Mouse (Mus musculus) ovary, adult 18-20 months (tissue): ENCODE measurements at regions not wholly inside any gene's neighbourhood (a gene's known extent, or its start where the extent isn't known, plus 50 kb on each side); places are given as distances from the start of the nearest gene placed in this dataset.

Experiments
- DNase-seq: peaks from one replicate; pipeline ENCODE4 v3.0.0; 2022; ENCODE audit warnings: low spot score, mixed read lengths

DNA sequence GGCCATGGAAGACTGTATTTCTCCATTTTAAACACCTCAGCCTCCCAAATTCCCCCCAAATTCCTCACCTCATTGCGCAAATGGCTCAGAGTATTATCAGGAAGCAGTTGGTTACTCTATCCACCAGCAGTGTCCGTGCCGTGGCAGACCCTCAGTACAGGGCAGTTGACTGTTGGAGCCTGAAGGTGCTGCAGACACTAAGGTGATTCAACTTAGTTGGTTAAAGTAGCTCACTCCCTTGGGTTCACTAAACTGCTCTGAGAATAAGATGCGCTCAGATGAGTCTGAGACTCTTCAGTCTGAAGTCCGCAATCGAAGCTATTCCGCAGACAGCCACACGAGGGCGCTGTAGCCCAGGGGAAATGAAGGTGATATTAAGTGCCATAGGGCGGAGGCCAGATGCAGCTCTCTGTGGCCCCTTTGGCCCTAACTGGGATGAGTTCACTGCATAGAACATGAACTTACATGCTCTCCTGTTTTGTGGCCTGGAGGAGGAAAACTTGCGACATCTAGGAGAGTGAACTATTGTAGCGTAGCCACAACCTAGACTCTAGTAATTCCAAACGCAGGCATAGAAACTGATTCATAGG is 62.9 kb downstream of the Amer3 start:
- no peak for DNase-seq

DNA sequence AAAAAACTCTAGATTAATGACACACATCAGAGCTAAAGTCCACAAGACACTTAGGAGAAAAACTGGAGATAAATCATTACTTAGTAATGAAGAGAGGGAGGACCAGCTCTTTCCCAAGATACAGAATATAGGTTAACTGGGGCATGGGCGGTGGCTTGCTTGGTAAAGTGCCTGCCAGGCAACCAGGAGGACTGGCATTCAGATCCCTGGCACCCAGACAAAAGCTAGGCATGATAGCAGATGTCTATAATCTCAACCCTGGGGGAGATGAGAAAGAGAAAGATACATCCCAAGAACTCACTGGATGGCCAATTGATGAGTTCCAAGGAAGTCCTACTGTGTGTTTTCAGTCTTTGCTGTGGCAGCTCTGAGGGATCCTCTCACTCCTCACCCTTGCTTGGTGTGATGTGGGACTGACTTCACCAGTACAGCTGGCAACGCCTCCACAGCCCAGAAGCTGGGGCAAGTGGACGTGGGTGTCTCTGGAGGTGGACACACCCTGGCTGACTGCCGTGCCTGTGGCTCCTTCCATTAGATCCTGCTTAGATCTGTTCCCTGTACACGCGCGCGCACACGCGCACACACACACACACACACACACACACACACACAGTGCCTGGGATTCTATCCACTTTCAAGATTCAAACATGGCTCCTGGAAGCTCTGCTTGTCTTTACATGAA is 74.6 kb downstream of the Amer3 start:
- DNase-seq, result no peak

DNA sequence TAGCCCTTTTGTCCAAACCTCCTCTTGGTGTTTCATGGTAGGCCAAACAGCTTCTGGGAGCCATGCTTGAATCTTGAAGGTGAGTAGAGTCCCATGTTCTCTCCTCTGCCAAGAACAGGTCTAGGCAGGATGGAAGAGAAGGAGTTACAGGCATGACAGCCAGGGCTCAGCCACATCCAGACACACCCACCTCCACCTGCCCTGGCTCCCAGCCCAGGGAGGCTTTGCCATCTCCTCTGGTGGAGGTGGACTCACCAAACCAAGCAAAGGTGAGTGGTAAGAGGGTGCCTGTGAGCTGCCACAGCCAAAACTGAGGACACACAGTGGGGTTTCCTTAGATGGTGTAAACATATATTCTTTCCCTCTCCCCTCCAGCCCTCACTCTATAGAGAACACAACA is 78.0 kb downstream of the Amer3 start:
- no peak for DNase-seq

DNA sequence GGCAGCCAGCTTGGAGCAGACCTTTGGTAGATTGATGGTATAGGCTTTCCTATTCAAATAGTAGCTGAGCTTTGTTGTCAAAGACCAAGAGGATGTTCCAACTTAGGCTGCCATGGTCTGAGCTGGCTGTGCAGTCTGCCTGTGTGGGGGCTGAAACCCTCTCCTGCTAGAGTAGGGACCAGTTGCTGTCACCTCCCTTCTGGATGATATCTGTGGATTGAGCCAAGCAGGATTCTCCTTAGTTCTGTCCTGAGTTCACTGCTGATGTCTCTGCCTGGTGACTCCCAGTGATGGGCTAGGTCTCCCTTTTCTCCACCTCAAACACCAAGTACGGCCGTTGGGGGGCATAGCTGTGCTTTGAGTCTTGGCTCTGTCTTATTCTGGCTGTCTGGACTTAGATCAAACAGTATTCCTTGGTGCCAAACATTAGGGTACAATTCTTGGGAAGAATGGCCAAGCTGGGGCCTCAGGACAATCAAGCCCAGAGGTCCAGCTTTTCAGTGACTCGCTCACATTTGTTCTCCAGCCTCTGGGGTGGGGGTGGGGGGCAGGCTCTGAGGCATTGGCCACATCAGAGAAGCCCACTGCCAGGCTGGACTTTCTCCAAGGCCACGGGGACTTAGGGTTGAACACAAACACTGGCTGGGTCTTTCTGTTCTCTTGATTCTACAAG is 84.6 kb downstream of the Amer3 start:
- no peak for DNase-seq

DNA sequence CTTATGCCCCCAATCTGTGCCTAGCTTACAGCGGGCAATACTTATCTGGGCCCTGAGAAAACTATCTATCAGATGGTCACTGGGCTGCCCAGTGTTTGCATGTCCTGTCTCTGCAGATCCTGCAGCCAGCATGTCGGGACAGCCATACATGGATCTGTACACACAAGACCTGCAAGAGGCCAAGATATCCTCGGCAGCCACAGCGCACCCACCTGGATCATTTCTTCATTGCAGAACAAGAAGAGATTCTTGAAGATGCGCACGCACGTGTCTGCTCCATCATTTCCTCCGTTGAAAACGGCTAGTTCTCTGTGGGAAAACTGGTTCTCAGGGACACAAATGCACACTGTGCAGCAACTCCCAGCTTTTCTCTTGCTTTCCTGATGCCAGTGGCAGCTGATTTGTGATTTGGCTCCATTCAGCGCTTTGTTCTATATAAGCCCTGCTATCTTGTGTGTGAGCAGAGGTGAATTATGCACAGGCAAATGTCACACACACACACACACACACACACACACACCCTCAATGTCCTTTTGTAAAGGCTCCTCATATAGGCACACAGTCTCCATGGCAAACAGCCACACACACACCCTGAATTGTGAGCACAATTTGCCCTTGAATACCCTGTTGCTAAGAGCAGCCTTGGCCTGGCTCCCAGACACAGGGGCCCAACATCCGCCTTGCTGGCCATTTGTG is 85.5 kb downstream of the Amer3 start:
- peak; percentile 27 for DNase-seq

DNA sequence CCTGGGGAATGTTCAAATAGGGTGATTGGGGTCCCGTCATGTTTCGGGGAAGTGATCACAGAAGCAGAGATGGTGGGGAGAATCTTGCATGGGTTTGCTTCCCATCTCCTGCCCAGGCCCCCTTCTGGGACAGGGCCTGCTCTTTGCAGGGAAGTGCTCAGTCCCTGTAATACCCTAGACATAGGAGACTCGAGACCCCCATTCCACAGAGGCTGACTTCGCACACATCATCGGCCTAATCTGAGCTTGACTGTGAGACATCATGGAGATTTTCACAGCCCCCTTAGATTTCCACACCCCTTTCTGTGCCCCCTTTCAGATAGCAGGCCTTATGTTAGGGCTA is 86.0 kb downstream of the Amer3 start:
- DNase-seq, result no peak

DNA sequence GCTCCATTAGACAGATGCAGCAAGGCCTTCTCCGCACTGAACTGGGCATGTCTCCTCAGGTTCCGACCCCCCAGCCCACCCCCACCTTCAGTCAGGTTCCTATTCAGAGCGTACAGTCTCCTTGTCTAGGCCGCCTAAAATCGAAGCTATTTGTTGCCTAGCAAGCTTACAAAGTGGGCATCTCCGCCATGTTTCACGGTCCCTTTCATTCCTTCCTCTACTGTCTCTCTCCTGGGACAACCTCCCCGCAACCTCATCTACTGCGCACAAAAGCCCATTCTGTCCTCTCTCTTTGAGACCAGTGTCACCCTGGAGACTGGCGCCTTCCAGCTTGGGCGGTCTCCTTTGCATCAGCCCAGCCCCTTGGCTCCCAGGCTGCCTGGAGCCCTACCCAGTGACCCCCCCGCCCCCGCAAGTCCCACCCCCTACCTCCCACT is 86.8 kb downstream of the Amer3 start:
- no peak for DNase-seq

DNA sequence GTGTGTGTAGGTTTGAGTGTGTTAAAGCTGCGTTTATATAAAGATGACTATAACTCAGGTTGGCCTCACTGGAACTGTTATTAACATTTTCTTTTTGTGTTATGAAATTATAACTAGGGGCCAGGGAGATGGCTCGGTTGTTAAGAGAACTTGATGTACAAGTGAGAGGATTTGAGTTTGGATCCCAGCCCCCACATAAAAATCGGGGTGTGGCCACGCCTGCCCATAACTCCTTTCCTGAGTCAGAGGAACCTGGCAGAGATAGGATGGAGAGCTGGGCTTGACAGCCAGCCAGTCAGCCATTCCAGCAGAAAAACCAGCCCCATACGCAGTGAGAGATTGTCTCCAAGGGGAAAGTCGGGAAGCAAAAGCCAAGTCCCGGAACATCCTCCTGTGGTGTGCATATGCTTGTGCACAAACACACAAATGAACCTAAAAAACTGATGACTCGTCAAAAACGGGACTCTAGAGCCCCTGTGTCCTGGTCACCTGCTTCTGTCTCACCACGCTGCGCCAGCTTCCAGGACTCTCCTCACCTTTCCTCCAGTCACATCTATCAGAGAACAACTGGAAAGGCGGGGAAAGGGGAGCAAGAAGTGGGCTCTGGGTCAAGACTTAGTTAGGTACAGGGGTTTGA is 97.8 kb downstream of the Amer3 start:
- no peak for DNase-seq

DNA sequence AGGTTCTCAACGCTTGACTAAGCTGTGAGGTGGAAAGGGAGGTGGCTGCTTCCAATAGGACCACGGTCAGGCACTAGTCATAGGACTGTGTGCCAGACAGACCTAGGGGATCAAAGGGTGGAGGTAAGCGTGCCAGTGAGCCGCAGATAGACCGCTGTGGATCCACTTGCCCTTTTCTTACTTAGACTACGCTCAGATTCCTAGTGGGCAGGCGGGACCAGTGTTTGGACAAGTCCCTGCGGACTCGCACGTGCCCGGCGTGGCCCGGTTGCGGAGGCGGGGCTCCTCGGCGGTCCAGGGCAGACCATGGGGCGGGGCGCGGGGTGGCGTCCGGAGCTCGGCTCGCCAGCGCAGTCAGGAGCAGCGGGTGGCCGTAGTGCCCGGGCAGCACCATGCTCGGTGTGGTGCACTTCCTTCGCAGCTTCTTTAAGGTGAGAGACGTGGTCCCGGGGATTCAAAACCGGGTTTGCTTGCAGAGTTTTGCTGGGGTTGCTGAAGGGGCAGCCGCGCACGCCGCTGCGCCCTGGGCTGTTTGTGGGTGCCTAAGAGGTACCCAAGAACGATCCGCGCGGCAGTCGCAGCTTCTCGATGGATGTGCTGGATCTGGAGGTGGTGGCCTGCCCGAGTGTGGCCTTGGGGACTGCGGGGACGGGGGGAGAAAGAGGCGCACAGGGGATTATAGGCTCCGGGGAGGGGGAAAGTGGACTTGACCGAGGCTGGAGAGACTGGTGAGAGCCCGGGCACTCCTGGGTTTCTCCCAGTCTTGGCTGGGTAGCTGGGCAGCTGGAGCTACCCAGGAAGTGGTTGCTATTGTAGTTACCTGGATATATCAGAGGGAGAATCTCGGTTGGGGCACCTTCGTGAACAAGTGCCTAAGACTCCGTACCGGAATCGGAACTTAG is 98.6 kb downstream of the Amer3 start:
- peak; percentile 37 for DNase-seq

DNA sequence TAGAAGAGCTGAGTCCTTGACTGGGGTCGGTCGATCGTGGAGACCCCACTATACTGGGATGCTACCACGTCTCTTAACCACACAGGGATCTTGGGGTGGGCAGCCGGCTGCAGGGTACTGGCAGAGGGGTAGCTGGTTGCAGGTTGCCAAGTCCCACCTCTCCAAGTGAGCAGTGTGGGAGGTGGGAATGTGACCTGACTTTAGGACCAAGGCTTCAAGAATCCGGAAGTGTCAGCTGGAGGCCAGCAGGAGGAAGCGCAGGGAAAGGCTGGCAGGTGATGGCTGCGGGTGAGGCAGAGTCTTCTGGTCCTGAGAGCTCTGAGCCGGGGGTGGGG is 99.2 kb downstream of the Amer3 start:
- DNase-seq, result no peak

DNA sequence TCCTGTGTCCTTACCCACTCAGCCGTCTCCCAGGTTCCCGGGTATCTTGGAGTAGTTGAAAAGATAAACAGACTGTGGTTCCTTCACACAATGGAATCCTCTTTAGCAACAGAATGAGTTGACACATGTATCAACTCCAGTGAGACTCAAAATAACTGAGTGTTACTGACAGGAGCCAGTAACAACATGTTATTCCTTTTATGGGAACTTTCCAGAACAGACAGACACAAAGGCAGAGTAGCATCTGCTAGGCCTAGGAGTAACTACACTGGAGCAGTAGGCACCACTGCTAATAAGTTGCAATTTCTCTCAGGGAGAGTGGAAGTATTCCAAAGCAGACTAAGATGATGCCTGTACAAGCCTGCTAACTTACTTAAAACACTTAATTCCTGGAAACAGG is 107.1 kb downstream of the Amer3 start:
- DNase-seq, result no peak

DNA sequence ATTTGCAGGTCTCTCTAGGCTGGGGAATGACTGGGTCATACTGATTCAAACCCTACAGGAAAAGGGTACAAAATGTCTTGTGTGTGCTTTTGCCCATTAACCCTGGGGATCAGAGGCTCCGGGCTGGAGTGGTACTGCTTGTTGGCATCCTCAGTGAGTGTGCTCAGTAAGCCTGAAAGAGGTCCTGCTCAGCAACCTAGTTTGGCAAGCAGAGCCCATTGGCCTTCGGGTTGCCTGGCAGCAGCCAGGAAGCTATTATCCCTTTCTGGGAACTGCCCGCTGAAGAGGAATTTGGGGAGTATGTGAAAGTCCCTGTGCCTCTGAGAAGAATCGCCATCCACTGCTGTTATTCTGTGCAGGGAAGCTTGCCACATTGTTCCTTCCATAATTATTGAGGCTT is 117.1 kb downstream of the Amer3 start:
- no peak for DNase-seq

DNA sequence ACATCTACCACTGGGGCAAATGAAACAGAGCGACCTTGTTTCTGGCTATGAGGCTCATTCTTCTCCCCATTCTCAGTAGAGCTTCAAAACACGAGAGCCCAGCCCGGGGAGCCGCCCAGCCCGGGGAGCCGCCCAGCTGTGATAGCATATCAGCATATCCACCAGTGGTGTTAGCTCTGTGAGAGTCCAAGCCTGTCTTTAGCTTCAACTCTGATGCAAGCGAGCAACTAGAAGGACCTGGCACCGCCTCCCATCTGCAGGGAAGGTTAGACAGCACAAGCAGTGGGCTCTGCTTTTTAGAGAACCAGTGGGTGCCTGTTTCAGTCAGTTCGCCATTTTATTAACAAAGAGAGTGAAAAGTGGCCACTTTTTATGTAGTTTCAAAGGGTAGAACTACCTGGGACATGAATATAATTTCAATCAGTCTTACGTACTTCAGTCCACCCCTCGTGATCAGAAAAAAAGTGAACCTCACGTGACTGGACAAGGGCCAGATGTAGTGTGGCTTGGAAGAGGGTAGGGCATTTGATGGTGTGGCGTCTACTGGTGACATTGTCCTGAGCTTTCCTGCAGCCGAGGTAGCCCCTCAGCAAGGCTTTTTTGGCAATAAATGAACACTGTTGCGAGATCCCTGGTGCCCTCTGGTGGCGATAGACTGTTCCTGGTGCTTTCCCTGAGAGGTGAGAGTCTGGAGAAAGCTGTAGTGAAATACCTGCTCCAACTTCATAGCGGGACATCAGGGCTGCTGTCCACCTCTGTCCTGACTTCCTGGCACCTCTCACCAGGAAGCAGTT is 121.0 kb downstream of the Amer3 start:
- no peak for DNase-seq

DNA sequence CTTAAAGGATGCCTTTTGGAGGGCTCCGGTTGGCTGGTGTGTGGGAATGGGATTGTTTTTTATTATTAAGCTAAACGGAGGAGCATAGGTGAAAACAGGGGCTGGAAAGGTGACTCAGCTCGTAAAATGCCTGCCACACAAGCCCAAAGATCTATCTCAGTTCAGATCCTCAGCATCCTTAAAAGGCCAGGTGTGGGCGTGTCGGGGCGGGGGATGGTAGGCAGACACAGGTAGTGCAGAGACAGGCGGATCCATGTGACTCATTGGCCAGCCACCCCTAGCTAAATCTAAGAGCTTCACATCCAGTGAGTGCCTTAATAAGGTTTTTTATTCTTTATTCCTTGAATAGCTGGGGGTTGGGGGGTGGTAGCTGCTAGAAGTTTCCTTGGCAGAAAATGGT is 122.0 kb downstream of the Amer3 start:
- no peak for DNase-seq

DNA sequence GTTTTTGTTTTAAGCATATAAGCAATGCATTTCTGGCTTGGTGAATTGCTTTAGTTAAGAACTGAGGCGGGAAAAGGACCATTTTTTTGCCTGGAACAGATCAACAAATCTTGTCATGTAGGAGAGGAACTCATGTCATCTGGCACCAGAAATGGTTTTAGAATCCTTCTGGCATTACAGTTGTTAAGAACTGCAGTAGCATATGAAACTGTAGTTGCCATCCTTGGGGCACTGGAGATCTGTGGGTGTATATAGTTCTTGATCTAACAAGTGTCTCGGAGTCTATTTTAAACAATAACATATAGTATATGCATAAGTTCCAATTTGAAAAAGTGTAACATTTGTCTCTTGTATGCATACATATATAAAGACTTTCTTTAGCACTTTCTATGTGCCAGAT is 129.6 kb downstream of the Amer3 start:
- DNase-seq, result no peak

DNA sequence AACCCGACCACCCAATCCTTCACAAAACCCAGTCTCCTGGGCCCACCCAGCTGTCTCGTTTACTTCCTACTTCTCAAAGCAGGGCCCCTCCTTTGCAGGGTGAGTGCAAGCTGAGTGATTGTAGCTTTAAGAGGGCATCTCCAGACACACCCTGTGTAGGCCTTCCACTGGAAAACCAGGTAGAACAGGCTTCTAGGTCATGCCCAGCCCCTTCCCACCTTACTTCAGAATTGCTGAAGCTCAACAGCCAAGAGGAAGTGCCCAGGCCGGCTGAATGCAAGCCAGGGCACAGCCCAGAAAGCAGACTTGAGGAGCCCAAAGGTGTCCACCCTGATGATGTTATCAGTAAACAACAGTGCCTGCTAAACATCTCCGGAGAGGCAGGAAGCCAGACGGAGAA is 120.2 kb downstream of the Fam168b start:
- DNase-seq, result no peak

DNA sequence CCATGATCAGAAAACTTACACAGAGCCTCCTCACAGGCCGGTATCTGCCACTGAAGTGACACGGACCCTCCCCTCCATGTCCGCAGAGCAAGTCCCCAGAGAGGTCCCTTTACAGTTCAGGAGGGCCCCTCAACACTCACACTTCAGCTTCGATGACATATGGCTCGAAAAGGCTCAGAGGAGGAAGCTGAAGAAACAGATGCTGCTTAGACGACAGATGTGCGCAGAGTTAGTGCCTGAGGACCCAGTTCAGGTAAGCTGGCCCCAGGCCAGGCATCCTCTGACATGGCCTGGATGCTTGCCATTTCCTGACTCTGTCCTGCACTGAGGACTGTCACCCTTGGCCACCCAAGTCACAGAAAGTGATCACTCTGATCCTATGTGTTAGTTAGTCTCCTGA is 110.7 kb downstream of the Fam168b start:
- DNase-seq, result no peak

DNA sequence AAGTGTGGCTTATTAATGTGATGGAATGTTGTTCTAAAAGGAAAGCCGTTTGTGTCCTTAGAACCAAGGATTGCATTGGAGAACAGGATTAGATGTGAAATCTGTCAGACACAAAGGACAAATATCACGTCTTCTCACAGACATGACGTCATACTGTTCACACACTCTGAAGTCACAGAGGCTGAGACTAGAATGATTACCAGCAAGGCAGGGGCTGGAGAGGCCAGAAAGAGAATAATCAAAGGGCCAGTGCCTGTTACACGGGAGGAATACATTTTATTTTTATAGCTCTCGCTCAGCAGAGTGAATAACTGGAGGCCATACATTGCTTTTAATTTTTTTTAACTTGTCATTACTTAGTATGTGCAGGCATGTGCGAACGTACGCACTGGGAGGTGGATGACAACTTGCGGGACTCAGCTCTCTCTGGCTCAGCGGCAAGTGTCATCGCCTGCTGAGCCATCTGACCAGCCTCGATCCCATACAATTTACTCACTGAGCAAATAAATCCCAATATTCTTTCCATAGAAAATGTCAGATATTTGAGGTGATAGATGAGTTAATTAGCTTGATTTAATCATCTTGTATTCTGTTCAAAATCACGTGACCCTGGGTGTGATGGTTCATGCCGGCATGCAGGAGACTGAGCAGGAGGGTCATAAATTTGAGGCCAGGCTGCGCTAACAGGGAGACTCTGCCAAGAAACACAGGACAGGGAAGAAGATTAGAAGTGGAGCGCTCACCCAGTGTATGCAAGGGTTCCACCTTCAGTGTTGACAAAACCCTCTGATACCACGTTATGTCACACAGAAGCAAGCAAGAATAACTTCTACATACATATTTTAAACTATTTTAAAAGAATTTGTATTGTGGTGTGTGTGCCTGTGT is 109.6 kb downstream of the Fam168b start:
- no peak for DNase-seq

DNA sequence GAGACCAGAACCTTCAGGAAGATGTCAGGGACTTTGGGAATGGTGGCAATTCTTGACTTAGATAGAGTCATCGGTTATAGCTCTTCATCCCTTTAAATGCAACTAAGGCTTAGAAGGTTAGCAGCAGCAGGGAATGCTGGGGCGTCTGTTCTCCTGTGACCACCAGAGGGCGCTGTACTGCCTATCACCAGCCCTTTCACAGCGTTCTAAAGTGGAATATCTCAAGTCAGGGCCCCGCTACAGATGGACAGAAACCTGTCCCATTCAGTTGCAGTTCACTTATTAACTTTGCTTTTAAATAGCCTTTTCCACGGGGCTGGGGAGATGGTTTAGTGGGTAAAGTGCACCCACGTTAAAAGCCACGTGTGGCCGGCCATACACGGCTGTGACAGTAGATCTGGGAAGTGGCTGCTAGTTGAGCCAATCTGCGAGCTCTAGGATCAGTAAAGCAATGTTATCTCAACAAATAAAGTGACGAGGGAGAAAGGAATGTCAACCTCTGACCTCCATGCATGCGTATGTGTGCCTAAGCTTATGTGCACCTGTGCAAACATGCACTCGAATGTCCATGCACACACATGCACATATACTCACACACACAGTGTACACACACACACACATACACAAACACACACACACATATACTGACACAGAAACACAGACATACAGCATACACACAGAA is 104.3 kb downstream of the Fam168b start:
- DNase-seq, result peak; percentile 12
